Mouse (Mus musculus) megakaryocyte progenitor cell, adult 5-6 weeks (primary cell): ENCODE measurements around the gene Elovl3. TPM values are rescaled to one million over a fixed set of nuclear protein-coding genes. Genes with fewer than 3 reads are reported as not detected.
A peak's percentile ranks its signal among the peaks of the same experiment; 100 is the strongest.
"Not testable (repeated sequence)": the region's sequence is repeated elsewhere in the genome, so short reads cannot be mapped to it uniquely, and the experiment has no call there.

Source experiments
- ATAC-seq: replicated peaks from 2 replicates; pipeline ENCODE4 v1.8.0; 2016; ENCODE audit warnings: mild to moderate bottlenecking, moderate TSS enrichment, inconsistent platforms; ENCODE audit not compliant: poor library complexity
- total RNA-seq, 2 experiments: library from RNA; stranded (forward) in 1 of 2; stranded (reverse) in 1 of 2; fragments of 157-497, 149-512 nt in 1 of 2; fragments of 200-1000 nt in 1 of 2; gene quantifications; 2 replicates each; pipeline versions ENCODE4 v1.2.3 to v1.2.4; 2015 to 2017

Elovl3 gene
- not detected in 2 replicates for total RNA-seq (2015)
- not detected in 2 replicates for total RNA-seq (2017)

DNA sequence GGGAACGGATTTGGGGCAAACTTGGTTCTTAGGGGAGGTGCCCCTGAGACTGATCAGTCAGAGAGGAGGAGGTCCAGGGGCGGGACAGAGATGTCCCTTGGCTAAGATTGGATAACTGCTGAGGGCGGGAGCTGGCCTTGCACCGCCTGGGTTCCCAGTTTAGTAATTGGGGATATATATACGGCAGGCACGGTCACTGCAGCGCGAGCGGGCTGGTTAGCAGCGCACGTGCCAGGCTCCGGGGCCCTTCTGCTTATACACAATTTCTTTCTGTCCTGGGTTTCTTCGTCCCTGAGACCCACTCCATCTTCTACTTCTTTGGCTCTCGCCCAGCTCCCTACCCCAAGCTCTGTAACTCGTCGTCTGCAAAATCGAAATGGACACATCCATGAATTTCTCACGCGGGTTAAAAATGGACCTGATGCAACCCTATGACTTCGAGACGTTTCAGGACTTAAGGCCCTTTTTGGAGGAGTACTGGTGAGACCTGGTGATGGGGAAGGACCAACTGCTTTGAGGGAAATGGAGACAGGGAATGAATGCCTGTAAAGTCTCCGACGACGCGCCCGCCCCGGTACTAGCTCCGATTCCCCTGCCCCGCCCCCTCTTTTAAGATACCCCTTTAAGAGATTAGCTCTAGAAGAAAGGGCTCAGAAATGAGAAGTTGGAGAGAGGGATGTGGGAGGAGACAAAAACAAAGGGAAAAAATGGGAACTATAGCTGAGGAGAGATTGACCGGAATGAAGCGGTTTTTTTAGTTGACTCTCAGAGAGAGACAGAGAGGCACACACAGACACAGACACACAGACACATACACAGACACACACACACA is at the start of gene Elovl3:
Gene Elovl3 (plus strand): TSS at position 204 of the 832 bp plus-strand sequence.
- peak; percentile 70 for ATAC-seq

DNA sequence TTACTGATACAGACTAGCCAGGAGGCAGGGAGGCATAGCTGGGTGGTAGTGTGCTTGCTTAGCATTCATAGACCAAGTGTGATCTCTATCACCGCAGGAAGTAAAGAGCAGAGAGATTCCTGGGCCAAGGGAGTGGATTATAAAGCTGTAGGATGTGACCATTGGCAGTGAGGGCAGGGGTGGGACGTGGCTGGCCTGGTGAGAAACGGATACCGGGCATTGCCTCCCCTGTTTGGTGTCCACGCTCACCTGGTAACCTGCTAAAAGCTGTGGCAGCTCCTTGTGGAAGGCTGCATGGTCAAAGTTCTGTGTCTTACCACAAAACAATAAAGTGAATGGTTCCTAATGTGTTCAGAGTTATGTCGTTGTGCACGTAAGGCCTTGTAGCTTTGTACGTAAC is 46.5 kb upstream of the Elovl3 start:
- ATAC-seq: no peak

DNA sequence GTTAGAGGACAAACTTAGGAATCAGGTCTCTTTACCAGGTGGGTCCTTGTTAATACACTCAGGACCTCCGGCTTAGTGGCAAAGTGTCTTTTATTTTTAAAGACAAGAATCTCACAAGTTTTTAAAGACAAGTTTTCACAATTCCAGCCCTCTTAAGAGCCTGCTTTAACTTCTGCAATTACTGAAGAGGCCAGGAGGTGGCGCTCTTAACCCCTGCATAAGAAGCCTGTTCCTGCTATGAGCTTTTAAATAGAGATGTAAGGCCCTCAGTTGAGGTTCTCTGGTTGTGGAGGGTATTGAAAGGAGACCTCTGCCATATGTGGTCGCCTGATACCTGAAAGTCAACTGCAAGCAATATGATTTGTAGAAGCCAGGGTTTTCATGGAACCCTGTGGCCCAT is 45.4 kb upstream of the Elovl3 start:
- ATAC-seq: peak; percentile 85

DNA sequence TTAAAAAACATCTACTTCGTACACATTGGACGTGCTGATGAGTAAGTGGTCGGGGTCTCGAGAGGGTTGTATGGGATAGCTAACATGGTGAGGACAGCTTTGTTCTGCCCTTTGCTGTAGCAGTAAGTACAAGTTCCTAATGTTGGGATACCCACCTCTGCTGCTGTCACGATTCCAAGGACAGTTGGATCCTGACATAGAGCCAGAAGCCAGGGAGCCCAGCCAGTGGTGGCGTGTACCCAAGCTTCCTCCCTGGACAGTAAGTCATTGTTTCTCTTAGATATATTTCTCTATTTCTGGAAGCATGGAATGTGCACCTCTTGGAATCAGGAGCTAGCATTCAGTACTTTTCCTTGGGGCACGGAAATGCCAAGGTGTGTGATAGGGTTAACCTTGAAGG is 43.8 kb upstream of the Elovl3 start:
- ATAC-seq: no peak

DNA sequence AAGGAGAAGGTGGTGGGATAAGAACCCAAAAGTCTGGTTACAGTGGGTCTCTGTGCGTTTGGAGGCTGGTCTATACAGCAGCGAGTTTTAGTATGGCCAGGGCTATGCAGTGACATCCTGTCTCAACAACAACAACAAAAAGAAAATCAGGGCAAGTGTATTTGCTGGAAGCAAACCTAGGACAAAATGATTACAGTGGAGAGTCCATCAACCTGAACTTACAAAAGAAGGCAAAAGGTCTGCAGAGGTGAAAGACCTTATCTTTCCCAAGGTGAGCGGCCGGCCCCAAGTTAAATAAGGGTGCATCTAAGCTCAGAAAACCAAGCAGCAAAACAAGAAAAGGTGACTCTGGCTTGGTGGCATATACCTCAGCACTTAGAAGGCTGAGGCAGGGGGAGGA is 40.1 kb upstream of the Elovl3 start:
- no peak for ATAC-seq

DNA sequence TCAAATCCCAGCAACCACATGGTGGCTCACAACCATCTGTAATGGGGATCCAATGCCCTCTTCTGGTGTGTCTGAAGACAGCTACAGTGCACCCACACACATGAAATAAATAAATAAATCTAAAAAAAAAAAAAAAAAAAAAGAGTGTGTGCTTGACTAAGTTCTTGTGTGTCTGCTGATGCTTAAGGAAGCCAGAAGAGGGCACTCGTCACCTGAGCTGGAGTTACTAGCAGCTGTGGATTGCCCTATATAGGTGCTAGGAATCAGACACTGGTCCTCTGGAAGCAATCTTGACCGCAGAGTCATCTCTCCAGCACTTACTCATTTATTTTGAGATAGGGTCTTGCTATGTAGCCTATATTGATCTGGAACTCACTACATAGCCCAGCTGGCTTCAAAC is 37.6 kb upstream of the Elovl3 start:
- ATAC-seq: no peak

DNA sequence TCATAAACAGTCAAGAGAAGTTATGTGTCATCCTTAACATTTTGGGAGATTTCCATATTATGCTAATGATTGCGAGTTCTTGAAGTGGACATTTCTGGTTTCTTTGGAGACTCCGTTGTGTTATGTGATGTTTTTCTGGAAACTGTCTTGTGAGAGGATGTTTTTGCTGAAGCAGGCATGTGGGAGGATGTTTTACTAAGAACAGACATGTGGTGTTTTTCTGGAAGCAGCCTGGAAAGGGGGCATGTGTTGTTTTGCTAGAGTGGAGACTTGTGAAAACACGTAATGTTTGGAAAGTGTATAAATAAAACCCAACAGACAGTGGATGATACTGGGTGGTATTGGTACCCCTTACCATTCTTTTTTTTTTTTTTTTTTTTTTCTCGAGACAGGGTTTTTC is 36.4 kb upstream of the Elovl3 start:
- no peak for ATAC-seq

DNA sequence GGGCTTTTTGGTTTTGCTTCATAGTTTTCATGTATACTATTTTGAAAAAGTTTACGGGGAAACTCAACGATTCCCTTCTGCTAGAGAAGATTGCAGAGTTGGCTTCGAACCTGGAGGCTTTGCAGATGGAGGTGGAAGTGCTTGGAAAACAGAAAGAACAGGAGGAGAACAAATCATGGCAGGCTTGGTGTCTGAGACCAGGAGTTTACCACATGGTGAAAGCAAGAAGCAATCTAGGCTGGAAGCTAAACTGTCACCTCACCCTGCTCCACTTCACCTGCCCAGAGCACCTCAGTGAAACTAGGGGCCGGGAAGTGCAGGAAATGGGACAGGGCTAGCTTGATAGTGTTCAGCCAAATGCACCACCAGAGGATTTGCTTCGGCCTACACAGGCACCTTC is 35.3 kb upstream of the Elovl3 start:
- no peak for ATAC-seq

DNA sequence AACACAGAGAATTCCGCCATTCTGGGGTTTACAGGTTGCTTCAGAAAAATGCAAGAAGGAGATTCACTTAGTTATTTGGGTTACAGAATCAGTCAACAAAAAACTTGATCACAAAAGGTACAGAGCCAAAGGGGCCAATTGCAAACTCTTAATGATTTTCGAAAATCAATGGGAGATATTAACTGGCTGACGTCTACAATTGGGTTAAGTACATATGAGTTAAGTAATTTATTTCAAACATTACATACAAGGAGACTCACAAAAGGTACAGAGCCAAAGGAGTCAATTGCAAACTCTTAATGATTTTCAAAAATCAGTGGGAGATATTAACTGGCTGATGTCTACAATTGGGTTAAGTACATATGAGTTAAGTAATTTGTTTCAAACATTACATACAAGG is 32.1 kb upstream of the Elovl3 start:
- ATAC-seq: no peak

DNA sequence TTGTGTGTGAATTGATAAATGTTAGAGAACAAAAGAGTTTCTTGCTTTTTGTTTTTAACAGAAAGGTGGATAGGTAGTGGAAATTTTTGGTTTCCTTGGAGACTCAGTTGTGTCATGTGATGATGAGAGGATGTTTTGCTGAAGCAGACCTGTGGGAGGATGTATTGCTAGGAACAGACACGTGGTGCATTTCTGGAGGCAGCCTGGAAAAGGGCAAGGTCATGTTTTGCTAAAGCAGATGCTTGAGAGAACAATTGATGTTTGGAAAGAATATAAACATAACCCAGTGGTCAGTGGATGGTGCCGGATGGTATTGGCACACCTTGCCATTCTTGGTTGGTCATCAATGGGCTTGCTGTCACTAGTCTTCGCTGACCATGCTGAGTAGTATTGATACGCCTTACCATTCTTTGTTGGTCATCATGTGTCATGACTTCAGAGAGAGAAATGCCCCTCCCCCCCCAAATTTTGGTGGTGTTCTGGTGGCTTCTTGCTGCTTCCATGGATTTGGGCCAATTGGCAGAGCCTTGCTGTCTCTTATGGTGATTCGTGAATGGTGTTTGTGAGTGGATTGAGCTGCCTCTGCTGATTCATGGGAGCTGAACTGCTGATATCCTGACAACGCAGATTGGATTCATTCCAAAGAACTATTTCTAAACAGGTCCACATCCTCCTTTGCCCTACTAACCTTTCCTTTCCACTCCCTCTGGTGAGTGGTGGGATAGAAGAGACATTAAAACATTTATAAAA is 28.1 kb upstream of the Elovl3 start:
- ATAC-seq: no peak

DNA sequence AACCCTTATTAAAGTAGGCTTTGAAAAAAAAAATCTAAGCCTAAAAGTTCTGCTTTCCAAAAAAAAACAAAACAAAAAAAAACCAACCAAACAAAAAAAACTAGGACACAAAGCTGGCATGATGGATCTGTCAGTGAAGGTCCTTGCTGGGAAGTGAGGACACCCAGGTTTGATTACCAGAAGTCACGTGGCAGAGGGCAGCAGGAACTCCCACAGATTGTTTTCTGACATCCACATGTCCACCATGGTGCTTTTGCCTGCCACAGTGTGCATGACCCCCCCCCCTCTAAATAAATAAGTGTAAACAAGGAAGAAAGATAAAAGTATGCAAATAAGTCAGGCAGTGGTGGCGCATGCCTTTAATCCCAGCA is 27.5 kb upstream of the Elovl3 start:
- no peak for ATAC-seq

DNA sequence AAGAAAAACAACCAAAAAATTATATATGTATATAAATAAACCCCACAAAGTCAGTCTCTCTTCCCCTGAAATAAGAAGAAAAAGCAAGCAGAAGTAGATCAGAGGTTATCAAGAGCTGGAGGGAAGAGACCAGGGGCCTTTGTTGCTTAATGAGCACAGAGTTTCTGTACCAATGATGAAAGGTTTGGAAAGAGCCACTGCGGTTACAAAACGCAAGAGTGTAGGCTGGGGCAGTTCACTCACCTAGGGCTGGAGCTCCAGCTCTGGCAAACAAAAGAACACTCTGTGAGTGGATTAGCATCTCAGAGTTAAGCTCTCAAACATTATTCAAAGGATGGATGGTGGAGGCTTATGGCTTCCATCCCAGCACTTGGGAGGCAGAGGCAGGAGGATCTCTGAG is 21.5 kb upstream of the Elovl3 start:
- ATAC-seq: peak; percentile 63

DNA sequence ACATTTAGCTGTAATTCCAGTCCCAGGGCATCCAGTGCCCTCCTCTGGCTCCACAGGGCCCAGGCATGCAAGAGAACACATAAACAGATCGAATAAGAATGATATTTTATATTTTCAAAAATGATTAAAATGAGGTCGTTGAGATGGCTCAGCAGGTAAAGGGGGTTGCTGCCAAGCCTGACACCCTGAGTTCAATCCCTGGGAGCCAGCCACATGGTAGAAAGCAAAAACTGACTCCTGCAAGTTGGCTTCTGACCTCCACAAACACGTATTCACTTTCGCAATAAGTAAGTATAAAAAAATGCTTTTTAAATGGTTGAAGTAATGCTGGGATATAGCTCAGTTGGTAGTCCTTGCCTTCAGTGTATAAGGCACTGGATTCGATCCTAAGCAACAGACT is 20.9 kb upstream of the Elovl3 start:
- no peak for ATAC-seq

DNA sequence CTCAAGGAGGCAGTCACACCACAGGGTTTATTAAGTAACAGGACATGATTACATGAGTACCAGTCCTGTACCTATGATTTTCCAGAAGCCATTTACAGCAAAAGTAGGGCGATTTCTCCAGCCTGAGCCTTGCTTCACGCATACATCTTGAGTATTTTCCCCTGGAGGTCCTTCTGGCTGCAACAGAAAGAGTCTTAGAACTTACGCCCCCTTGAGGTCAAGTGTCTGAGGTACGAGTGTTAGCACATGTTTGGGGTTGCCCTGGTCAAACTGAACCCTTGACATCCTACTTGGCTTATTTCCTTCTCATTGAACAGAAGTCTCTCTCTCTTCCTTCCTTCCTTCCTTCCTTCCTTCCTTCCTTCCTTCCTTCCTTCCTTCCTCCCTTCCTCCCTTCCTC is 17.1 kb upstream of the Elovl3 start:
- ATAC-seq: no peak

DNA sequence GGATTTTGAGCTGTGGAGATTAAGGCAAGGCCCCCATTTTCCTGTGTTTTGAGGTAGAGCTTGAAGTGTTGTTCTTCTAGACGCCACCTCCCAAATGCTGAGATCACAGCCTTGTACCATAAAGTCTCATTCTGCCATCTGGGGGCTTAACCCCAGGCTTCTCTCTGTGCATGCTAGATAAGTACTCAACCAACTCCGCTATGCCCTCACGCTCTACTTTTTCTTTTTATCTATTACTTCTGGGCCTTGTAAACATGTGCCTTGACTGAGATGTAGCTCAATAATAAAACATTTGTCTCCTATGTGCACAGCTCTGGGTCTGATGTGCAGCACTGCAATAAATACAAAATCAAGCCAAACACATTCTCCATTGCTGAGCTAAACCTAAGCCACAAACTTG is 12.2 kb upstream of the Elovl3 start:
- ATAC-seq: peak; percentile 97

DNA sequence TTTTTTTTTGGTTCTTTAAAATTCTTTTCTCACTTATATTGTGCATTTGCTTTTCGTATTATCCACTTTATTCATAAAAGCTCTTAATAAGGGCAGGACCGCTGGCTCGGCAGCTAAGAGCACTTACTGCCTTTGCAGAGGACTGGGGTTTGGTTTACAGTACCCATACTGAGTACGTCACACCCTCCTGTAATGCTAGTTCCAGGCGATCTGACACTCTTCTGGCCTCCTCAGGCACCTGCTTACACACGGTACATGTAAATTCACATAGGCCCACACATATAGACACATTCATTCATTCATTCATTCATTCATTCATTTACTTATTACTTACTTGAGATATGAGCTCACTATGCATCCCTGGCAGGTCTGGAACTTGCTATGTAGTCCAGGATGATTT is 10.8 kb upstream of the Elovl3 start:
- no peak for ATAC-seq

DNA sequence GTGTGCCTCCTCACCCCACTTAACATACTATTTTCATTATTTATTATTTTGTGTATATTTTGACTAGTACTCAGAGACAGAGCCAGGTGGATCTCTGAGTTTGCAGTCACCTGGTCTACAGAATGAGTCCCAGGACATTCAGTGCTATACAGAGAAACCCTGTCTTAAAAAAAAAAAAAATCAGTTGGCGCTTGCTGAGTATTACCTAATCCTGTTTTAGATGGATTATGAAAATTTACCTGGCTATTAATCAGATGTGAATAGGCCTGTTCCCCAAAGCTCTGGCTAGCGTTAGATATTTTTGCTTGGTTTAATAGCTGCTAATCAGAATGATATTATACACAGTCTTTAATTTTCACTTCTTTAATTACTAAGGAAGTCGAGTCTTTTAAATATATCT is 7.8 kb upstream of the Elovl3 start:
- no peak for ATAC-seq

DNA sequence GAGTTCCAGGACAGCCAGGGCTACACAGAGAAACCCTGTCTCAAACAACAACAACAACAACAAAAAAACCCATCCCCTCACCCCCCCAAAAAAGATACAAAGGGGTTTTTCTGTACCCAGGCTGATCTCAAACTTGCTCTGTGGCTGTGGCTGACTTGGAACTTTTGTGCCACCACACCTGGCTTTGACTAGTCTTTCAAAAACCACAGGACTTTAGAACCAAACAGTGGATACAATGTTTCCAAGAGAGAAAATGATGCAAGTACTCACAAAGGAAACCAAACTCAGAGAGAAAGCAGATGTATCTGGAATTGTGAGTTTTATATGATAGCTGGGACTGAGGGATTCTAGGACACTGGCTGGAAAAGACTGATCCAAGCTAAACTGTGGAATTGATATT is 7.0 kb upstream of the Elovl3 start:
- no peak for ATAC-seq

DNA sequence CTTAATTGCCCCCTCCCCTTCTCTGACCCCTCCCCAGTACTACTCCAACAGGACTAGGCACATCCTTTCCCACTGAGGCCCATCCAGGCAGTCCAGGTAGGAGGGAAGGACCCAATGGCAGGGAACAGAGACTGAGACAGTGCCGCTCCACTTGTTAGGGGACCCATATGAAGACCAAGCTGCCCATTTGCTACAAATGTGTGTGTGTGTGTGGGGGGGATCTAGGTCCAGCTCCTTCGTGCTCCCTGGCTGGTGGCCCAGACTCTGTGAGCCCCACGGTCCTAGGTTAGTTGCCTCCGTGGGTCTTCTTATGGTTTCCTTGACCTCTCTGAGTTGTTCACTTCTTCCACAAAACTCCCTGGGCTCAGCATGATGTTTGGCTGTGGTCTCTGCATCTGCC is 5.4 kb upstream of the Elovl3 start:
- ATAC-seq: no peak

DNA sequence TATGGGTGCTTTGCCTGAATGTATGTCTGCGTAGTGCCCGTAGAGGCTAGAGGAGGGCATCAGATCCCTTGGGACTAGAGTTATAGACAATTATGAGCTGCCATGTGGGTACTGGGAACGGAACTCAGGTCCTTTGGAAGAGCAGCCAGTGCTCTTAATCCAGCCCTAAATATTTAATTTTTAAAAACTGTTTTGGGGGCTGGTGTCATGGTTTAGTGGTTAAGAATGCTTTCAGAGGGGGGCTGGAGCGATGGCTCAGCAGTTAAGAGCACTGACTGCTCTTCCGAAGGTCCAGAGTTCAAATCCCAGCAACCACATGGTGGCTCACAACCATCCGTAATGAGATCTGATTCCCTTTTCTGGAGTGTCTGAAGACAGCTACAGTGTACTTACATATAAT is 2.0 kb upstream of the Elovl3 start:
- ATAC-seq: not testable (repeated sequence)

DNA sequence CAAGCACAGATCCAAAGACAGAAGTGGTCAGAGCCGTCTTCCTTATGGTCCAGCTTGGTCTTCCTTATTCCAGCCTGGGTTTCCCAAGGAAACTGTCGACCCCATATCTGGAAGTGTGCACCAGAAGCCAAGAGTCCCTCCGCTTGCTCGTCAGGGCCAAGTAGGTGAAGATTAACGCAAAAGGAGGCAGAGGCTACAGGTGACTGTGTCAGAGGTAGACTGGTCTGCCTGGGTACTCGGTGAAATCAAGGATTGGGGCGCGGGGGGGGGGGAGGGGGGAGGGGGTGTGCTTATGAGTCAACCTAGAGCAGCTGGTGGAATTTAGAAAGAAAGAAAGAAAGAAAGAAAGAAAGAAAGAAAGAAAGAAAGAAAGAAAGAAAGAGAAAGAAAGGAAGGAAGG is 414 bp upstream of the Elovl3 start:
- ATAC-seq: no peak

DNA sequence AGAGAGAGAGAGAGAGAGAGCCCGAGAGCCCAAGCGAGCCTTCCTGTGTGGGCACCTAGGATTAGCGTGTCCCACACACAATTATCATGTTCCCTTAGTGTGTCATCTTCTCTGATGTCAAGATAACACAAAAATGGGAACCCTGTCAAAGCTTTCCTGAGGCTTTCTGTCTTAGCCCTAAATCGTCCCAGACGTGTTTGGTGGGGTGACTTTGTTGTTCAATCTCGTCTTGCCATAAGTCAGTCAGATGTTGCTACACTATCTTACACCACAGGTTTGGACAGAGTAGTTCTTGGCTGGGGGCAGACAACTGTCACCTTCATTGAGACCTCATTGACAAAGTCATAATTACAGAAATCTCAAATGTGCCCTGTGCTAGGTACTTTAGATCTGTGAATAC is 880 bp downstream of the Elovl3 start:
- ATAC-seq: no peak

DNA sequence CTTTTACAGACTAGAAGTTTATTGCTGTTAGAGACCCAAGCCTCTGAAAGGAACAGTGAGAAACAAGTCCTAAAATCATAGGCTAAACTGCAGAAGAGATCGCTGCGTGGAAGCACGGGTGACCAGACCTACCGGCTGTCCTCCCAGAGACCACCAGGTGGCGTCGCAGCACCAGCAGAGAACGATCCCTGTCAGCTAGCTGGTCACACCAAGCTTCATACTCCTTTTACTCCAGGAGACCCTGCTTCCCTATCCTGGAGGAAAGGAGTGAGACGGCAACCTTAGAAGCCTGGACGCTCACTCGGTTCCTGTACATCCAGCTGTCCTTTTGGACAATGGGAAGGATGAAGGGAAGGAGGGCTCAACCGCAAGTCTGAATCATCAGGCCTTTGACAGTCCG is 3.6 kb downstream of the Elovl3 start:
- peak; percentile 70 for ATAC-seq
